Mouse (Mus musculus): ENCODE measurements around the gene Adamts16.

The Adamts16 gene

DNA sequence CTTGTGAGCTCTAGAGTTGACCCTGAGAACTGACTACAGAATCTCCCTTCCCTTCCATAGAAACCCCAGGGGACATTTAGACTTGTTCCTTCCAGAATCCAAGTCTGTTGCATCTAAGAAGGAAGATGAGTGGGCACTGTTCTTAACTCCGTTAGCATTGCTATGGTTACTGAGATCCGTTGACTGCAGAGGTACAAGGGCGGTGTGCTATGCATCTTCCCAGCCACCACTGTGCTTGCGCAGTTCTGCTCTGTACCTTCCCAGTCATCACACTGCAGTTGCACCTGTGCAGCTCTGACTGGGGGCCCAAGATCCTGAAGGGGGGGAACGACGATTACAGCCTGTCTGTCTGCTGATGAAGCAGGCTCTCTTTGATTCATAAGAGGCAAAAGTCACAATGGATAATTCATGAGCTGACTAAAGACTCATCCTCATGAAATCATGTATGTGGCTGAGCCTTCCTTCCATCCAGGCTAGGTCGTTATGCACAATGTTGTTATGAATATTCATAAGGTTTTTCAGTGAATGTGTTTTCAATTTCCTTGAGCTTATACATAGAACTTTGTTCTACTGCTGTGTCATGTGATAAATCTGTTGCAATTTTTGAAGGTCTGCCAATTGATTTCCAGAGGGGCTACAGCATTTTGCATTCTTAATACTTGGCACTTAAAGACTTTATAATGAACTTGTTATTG lies 127.4 kb downstream of the Adamts16 start:
- in situ Hi-C loops (cut with MboI), result no loop called here

GRCm38 (mm10) chr13:70713331-70713730 lies 128.3 kb downstream of the Adamts16 start:
- in situ Hi-C loops (cut with MboI), result no loop called here

DNA sequence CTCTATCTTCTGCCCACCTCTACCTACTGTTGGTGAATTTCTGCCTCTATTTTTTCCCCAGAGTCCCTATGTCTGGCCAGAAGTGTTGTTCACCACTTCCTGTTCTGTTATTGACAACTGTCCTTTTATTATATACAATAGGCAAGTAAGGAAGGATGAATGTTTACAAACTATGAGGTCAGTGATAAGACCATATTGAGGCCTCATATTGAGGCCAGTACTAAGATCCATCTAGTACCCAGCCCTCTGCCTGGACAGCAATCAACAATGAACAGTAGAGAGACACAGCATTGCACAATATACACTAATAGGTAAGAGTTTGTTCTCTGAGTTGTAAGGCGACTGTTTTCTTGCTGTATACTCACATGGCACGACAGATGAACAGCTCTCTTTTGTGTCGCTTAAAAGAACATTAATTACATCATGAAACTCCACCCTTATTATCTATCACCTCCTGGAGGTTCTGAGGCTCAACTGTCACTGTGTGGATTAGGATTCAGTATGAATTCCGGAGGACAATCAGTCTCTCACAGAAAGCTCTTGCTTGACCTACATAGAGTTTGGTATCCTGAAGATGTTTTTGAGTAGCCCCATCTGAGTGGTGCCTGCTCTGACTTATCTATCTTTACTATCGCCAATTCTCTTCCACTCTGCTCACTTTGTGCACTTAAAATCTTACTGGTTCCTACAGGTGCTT lies 134.3 kb downstream of the Adamts16 start:
- in situ Hi-C loops (cut with MboI), result no loop called here

- in situ Hi-C loops (cut with MboI), result no loop called here
Observed at GRCm38 (mm10) chr13:70702904-70703303, 138.7 kb downstream of the Adamts16 start.

GRCm38 (mm10) chr13:70698812-70699387 lies 142.7 kb downstream of the Adamts16 start:
- in situ Hi-C loops (cut with MboI), result no loop called here

GRCm38 (mm10) chr13:70689452-70689960 lies 152.1 kb downstream of the Adamts16 start:
- in situ Hi-C loops (cut with MboI), result no loop called here

DNA sequence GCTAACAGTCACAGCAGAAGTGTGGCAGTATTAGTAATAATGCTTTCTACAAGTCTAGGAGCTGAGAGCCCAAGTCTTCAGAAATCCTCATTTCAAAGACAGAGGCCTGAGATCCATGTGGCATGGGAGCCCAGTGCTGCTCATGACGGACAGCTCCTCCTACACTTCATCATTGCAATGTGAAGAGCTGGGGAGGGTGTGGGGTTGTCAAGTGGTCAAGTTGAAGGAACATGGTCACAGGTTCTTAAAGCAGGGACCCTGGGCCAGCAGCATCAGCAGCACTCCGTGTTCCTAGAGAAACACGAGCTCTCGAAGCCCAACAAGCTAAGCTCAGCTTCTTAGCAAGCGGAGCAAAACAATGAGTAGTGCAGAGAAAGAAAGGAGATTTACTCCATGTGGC lies 155.8 kb downstream of the Adamts16 start:
- in situ Hi-C loops (cut with MboI), result no loop called here

DNA sequence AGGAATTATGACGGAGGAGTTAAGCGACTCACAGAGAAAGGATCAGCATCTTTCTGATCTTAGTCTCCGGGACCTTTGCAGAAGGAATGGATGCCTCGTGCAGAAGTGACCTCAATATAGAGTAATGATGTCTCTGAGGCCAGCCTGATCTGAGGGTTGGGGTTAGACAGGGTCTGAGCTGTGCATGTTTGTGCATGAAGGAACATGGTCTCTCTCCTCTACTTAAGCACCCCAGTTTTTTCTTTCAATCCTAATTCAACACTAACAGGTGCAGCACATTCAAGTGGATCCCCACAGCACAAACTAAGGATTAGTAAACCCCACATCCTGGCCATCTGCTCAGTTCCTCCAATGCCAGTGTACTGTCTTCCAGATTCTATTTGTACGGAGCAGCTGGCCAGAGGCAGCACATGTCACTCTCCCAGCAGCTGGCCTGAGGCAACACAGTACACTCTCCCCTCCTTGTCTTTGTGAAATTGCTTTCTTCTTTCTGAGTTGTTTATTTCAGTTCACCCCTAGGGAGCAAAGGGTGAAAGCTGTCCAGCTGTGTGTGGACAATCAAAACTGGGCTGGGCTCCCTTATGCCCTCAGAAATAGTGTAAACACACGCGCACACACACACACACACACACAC lies 156.5 kb downstream of the Adamts16 start:
- in situ Hi-C loops (cut with MboI), result no loop called here

DNA sequence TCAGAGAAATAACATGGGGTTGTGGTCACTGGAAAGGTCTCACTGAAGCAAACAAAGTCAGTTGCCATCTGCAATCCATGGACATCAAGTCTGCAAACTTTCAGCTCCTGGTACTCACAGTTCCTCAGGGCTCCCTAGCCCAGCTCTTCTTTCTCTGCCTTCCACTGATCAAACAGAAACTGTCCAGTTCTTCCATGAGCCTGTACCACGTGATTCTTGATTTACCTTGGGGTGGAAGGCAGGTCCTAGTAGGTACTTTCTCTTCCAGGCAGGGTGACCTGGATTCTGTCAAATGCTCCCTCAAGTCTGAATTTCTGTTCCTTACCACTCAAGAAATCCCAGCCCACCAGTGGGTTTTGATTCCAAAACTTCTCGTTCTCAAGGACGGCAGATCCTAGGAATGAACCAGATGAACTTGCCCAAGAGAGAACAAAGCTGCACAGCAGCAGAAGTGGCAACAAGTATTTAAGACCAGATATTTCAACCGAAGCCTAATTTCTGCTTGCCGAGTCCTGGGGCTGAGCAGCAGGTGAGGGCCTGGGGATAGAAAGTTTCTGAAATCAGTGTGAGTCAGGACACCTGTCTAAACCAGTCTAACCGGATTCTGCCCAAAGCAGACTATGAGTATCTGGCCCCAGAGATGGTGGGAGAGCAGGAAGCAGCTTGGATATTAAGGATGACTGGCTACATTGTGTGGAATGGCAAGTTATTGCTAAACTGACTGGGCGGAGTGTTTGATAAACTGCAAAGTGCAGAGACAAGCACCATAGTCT lies 160.0 kb downstream of the Adamts16 start:
- in situ Hi-C loops (cut with MboI), result no loop called here

DNA sequence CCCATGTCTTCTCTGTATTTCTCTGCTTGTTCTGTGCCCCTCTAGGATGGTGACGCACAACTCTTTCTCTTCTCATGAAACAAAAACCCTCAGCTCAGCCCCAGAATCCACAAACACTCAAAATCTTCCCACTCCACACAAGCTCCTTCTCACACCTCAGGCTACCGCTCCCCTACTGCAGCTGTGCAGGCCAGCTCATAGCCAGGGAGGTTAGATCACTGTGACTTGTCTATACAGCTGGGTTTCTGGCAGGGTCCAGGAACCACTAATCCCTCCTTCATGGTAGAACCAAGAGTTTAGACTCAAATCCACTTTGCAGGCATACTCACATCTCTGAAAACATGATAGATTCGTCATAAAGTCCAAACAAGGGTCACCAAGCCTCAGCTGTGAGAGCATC lies 161.3 kb downstream of the Adamts16 start:
- in situ Hi-C loops (cut with MboI), result no loop called here
